Mouse (Mus musculus) T-helper 1 cell (primary cell): ENCODE results near the gene Clip1.

Source experiments
- in situ Hi-C: fragments of 300-600 bp; cut with MboI, MseI; formaldehyde crosslinking; loops from one replicate; pipeline ENCODE4 v1.15.1; 2025; ENCODE audit warnings: high pct_unique_total_duplicates

Clip1 gene

DNA sequence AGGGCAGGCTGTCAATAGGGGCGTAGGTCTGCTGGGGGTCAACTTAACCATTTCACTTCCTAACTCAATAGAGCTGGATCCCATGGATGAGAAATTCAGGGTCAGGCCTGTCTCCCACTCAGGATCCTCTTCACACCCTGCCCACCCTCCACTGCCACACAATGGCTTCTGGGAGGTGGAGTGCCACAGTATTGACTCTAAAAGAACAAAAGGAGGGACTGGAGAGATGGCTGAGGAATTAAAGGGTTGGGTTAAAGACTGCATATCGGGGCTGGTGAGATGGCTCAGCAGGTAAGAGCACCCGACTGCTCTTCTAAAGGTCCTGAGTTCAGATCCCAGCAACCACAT lies 13.0 kb downstream of the Clip1 start:
- in situ Hi-C loops: no loop called here

DNA sequence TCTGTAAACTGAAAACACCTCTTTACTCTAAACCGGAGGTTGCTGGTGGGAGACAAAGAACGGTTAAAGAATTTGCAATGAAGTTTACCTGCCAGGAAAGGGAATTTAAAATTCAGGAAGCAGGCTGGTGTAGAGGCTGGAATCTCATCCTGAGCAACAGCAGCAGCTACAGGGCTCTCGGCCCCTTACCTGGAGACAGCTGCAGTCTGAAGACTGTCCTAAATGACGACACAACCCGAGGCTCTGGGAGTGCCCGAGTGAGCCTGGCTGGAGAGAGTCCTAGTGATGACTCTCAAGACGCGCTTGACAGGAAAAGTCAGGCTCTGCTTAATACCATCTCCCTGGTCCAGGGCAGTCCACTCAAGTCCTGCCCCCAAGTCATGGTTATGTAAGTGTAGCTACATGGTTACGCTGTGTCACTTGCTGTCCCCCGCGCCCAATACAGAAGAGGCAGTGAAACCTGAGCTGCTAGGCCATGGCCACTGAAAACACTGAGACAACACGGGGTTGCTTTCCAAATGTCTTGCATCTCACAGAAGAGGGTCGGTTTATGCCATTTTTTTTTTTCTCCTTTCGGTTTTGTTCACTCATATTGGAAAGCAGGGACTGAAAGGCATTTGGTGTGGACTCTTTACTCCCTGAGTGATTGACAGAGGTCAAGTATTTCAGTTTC lies 13.5 kb downstream of the Clip1 start:
- in situ Hi-C loops: no loop called here

DNA sequence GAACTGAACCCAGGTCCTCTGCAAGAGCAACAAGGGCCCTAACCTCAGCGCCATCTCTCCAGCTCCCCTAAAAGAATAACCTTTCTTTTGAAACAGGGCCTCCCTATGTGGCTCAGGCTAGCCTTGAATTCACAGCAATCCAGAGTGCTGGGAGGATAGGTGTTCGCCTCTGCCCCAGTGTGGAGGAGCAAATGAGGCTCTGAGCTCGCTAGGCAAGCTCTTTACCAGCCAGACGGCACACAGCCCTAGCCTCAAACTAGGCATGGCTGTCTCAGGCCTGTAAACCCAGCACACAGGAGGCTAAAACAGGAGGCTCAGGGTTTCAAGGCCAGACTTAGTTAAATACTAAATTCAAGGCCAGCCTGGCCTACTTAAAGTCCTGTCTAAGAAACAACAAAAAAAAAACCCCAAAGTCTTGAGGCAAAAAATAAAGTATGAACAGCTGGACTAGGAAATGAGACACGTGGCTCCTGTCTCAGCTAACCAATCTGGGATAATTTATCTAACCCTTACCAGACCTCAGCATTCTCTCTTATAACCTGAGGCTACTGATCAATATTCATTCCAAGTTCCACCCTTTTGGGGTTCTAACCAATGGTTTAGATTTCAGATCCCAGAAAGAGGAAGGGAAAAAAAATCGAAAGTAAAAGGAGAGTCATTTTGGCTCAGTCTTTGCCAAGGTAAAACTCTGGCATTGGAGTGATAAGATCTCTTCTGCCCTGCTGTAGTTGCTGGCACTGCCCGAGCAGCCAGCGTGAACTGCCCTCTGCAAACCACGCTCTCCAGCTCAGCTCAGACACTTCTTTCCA lies 14.2 kb downstream of the Clip1 start:
- in situ Hi-C loops: no loop called here

DNA sequence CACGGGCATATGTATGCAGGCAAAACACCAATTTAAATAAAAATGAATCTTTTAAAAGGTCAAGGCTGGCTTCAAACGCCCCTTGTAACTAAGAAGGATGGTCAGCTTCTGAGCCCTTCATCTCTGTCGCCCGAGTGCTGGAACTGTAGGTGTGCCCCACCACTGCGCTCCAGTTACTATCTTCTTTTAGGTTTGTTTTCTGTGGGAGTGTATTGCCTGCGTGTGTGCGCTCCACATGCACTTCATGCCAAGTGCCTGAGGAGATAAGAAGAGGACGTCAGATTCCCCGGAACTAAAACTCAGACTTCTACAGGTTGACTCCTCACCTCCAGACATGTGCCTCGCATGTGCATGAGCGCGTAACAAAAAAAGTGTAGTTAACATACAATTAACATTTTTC lies 16.5 kb downstream of the Clip1 start:
- in situ Hi-C loops: no loop called here

DNA sequence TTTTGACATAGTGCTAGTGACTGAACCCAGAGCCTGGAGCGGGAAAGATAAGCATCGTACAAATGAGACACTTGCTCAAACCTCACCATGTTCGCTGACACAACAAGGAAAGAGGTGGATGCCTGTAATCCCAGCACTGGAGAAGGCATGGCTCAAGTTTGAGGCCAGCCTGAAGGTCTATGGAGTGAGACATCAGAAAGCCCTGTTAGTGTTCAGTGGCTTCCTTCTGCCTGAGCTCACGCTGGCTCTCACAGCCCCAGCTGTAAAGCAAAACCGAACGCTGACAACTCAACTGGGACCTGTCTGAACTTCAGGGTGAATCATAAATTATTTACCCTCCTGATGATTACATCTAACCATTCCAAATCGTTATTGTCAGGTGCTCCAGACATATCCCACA lies 18.5 kb downstream of the Clip1 start:
- in situ Hi-C loops: no loop called here

DNA sequence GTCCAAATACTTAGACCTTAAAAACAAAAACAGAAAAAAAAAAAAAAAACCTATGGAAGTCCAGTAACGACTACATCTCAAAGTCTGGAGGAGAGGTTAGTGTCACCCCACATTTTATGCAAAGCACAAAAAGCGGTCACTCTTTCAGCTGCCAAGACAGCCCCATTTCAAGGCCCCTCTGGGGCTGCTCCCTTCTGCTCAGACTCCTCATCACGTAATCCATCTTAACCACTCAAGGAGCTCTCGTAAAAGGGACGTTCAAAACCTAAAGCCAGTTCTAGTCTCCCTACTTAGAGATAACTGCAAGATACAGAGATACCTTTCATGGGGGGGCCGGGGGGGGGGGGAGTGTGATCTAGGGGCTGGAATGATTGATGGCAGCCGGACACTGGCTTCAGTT lies 20.1 kb downstream of the Clip1 start:
- in situ Hi-C loops: no loop called here

DNA sequence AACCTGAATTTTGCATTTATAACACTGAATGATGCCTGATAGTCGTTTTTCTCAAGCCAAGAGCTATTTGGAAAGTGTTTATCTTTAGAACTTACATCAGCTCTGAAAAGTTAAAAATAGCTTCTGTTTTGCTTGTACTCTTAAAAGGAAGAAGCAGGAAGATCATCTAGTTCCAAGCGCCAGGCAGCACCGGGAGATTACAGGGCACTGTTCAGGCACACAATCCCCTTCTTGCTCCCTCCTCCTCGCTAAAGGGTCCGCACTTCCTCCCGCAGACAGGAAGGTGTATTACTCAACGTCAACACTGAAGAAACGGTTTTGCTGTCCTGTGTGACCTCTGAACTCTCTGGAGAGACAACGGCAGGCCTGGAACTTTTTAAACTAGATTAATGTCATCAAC lies 22.4 kb downstream of the Clip1 start:
- in situ Hi-C loops: no loop called here

DNA sequence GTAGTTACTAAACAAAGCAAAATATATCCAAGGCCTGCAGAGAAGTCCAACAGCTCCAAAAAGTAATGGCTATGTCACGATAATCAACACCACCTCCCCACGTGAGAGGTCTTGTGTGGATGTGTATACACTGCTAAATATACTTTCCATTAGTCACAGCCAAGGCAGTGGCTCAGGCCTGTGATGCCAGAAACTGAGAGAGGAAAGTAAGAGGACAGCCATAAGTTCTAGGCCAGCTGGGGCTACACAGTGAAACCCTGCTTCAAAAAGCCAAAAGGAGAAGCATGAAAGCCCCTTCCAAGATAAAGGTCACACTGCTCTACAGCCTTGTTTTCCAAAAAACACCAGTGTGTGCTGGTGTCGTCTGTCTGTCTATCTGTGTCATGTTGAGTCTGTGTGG lies 22.8 kb downstream of the Clip1 start:
- in situ Hi-C loops: no loop called here

DNA sequence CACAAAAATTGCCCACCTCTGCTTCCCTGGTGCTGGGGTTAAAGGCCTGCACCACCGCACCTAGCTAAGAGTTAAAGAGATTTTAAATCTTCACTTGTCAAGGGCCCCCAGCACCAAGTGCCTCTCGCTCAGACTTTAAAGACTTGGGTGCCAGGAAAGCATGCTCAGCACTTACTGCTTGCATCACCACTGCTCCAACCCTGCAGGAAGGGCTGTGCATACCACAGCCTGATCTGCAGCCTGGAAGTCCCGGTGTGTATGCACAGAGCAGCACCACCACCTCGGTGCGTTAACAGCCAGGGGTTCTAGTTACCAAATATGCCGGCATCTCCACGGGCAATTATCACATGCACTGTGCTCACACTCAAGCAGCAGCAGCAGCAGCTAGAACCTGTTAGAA lies 26.8 kb downstream of the Clip1 start:
- in situ Hi-C loops: no loop called here

DNA sequence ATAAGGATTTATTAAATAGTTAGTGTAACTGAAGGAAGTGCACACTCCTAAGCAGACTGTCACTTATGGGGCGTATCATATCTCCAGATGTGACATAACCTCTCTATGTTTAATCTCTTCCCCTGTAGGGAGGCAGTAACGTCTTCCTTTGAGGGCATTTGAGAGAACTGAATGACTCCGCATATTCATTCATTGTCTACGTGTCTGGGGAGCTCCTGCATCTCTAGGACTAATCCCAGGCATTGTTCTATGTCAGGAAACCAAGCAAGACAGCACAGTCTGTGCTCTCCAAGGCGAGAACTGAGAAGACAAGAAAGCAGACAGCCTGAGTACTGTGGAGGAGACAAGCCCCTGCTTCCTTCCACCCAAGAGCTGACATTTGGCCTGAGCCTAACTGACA lies 29.5 kb downstream of the Clip1 start:
- in situ Hi-C loops: no loop called here

DNA sequence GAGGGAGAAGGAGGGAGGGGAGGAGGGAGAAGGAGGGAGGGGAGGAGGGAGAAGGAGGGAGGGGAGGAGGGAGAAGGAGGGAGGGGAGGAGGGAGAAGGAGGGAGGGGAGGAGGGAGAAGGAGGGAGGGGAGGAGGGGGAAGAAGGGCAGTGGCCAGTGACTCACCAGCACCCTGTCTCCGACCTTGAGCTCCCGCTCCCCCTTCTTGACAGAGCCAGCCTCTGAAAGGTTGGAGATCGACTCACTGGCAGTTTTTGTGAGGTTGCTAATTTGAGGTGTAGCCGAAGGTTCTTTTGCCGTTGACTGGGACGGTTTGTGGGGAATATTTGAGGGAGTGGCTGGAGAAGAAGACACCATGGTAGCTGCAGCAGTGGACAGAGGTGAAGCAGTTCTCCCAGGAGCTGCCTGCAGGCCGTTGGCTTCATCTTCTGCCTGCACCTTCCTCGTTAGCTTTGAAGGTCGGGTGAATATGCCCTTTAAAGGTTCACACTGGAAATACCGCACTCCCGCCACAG lies 31.1 kb downstream of the Clip1 start:
- in situ Hi-C loops: no loop called here

DNA sequence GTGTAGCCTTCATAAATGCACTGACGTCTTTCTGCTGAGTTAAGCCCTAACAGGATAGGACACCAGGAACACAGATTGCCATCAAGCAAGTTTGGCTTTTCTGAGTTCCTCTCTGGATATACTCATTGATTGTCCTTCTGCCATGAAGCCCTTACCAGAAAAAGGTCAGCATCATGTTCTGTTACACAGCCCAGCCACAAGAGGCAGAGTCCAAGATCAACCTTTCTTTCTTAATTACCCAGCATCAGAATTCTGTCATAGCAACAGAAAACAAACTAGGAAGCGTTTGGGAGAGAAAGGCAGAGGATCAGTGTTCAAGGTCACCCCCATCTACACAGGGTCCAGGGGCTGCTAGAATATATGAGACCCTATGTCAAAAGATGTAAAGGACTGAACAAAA lies 33.6 kb downstream of the Clip1 start:
- in situ Hi-C loops: no loop called here

DNA sequence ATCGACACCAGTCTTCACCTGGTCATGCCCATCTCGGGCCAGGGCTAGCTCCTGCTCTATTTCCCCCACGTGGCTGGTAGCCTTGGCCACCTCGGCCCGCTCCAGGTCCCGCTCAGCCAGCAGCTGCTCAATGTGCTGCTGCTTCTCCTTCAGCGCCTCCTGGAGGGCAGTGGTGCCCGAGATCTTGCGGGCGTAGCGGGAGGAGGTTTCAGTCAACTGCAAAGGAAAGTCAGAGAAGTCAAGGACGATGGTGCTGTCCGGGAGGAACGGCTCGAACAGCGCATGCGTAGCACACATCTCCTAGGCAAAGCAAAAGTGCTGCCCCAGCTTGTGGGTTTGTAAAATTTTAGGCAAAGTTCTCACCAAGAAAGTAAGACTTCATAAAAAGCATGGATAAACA lies 42.0 kb downstream of the Clip1 start:
- in situ Hi-C loops: no loop called here

DNA sequence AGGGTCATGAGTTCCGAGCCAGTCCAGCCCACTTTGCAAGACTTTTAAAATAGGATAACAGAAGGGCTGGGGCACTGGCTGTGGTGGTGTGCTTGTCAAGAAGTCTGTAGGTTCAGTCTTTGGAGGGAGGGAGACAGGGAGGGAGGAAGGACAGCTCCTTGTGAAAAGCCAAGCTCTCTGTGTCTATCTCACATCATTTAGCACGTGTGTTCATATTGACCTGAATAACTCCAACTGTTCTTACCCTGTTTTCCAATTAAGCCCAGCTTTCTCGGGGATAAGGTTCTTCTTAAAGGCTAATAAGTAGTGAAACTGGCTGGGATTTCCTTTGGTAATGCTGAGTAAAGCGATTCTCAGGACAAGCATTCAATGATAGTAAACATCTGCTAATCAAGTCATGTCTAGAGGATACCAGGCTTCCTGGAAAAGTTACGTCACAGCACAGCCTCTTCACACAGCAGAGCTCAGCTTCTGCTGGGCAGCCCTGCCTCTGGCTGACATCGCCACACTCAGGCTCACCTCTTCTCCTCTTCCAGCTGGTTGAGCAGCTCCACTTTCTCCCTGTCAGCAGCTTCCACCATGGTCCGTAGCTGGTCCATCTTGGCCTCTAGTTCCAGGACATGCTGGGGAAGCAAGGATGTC lies 43.0 kb downstream of the Clip1 start:
- in situ Hi-C loops: no loop called here

DNA sequence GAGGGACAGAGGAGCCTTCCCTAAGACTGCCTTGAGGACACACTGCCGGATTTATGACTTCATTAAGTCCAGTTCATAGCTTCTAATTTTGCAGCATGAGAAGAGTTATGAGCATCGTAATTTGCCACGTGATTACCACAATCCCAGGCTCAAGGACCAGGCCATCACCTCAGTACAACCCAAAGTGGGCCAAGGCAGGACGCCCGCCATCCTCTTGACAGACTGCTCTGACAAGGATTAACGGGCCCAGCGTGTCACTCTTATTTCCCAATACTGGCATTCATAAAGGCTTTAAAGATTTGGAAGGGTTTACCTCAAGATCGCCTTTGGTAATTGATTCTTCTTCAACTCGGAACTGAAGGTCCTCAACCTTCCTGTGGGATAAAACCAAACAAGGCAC lies 44.2 kb downstream of the Clip1 start:
- in situ Hi-C loops: no loop called here

DNA sequence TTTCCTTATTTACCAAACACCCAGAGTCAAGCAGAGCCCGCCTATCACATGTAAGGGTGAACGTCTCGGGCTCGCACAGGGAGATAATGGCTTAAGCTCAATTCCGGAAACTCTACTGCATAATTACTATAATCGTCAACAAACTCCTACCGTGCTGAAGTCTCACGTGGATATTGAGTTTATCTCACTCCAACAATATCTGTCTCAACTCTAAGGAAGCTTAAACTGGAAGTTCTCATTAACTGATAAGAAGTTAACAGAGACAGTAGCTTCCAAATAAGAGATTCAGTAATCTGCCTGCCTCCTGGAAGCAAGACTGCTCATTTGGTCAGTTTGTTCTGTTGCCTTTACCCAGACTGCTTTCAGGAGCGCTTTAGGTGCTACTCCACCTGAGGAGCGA lies 53.2 kb downstream of the Clip1 start:
- in situ Hi-C loops: loop anchor here (5.0 kb wide), 1 partner anchor 71 kb away; no protein-coding TSS in a partner anchor

DNA sequence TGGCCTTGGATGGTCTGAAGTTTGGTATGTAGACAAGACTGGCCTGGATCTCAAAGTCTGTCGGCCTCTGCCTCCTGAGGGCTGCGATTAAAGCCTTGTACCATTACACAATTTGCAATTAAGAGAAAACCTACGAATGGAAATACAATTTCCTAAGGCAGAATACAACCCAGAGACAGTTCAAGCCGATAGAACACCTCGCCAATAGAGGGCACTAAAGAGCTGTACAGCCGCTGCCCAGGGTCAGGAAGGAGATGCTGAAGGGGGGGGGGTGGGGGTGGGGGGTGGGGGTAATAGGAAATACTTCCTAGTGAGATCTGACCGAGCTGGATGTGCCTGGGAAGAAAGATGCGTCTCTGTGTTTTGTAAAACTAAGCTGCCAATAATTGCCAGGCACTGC lies 57.8 kb downstream of the Clip1 start:
- in situ Hi-C loops: no loop called here

DNA sequence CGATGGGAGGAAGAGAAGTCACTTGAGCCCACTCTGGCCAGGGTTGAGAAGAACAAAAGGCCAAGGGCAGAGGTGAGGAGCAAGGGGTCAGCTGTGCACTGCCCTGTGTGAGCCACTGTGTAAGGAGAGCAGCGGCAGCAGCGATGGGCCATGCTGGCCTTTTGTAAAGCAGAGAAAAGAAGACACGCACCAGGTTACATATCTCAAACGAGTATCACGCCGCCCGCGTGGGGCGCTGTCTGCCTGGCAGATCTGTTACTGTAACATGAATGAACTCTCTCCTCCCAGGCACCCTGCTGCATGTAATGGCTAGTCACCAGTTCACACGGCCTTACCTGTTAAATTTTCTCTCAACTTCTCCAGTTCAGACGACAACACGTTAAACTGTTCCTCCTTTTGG lies 62.0 kb downstream of the Clip1 start:
- in situ Hi-C loops: no loop called here

DNA sequence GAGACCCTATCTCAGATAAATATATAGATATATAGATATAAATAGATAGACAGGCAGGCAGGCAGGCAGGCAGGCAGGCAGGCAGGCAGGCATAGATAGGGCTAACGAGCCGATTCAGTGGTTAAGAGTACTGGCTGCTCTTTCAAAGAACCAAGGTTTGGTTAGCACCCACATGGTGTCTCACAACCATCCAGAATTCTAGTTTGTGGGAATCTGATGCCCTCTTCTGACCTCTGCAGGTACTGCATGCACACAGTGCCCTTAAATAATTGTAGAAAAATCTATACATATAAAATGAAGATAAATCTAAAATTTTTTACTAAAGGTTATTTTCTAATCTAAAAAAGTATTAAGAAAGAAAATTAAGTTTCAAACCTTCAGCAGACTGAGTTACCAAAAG lies 65.9 kb downstream of the Clip1 start:
- in situ Hi-C loops: no loop called here

DNA sequence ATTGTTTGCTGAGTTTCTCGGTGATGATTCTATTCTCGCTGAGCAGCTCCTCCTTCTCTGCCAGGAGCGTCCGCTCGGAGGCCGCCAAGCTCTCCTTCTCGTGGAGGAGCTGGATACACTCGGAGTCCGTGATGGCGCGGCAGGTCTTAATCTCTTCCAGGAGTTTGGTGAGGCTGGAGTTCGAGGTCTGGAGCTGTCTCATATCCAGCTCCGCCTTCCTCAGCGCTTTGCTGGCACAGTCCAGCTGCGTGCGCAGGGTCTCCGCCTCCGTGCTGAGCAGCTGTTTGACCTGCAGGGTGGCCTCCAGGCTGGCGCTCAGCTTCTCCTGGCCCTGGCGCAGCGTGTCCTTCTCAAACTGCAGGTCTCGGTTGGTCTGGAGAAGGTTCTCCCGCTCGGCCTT lies 70.2 kb downstream of the Clip1 start:
- in situ Hi-C loops: loop anchor here (5.0 kb wide), 1 partner anchor 102 kb away; the partner anchor contains the start of gene B3gnt4

DNA sequence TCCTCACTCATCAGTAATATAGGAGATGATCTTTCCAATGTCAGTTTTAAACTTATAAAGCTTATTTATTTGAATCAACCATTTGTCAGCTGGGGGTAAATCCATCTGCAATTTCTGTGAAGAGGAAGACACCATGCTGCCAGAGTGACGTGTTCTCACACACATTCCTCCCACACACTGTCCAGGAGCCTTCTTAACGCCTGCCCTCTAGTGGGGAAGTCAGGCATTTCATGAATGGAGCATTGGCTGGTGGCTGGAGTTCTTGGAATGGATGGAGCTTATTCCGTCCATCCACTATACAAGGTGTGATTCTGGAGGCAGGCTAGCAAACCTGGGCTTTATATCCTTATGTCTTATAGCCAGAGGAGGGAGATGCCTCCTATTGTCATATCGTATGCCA lies 74.6 kb downstream of the Clip1 start:
- in situ Hi-C loops: loop anchor here (5.0 kb wide), 1 partner anchor 98 kb away; the partner anchor contains the start of gene B3gnt4

DNA sequence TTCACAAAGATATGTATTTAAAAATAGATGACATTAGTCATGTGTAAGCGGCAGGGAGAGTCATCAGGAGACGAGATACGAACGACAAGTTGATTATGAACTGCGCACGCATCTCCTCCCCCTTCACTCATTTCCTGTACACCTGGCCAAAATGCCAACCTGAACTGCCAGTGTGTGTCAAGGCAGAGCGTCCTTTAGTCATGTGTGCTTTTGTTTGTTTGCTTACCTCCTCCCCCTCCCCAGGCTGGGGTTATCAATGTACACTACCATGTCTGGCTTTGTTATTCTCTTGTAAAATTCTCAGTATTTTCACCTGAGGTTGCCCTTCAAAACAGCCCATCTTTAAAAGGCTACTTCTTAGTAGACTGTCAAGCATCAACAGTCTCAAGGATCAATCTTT lies 75.0 kb downstream of the Clip1 start:
- in situ Hi-C loops: no loop called here

DNA sequence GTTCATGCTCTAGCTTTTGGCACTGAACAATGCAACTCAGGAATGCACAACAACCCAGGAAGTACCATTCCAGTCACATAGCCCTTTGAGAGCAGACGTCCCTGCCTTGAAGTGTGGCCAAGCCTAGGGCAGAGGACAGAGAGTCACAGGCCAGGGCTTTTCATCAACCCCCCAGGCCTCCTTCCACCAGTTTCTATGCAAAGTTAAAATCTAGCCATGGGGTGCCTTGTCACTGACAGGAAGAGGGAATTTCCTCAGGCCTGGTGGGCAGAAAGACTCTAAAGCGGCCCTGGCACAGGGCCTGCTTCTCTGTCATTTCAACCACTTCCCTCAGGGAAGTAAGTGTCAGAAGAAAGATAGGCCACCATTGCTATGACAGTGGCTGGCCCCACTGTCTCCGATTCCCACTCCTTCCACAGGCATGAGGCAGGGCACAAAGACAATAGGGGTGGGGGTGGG lies 77.2 kb downstream of the Clip1 start:
- in situ Hi-C loops: no loop called here
